Mouse (Mus musculus): ENCODE results near the gene Plxnb3. TPM values are rescaled to one million over a fixed set of nuclear protein-coding genes. Genes with fewer than 3 reads are reported as not detected.

The Plxnb3 gene
- polyA plus RNA-seq, 1 experiment from 2014 or later, result 0.16 TPM

Other genes with a start within 250 kb of the Plxnb3 start
- 36.2 and 36.4 TPM in 2 replicates for gene Dusp9, start 117.7 kb upstream of the Plxnb3 start, polyA plus RNA-seq (2015; fragmentation: Nextera tagmentation; extraction: Ambion mirVana)
- gene Pnck, start 97.0 kb upstream of the Plxnb3 start, polyA plus RNA-seq (2015; fragmentation: Nextera tagmentation; extraction: Ambion mirVana), result 1.1 and 1.2 TPM in 2 replicates
- 0.38 and 0.41 TPM in 2 replicates for gene Slc6a8, start 83.9 kb upstream of the Plxnb3 start, polyA plus RNA-seq (2015; fragmentation: Nextera tagmentation; extraction: Ambion mirVana)
- gene Bcap31, start 40.9 kb upstream of the Plxnb3 start, polyA plus RNA-seq (2015; fragmentation: Nextera tagmentation; extraction: Ambion mirVana), result 171 and 180 TPM in 2 replicates
- gene Abcd1, start 40.5 kb upstream of the Plxnb3 start, polyA plus RNA-seq (2015; fragmentation: Nextera tagmentation; extraction: Ambion mirVana), result 7.2 and 7.5 TPM in 2 replicates
- 0.71 and 0.83 TPM in 2 replicates for gene Srpk3, start 17.3 kb downstream of the Plxnb3 start, polyA plus RNA-seq (2015; fragmentation: Nextera tagmentation; extraction: Ambion mirVana)
- 130 and 131 TPM in 2 replicates for gene Idh3g, start 29.8 kb downstream of the Plxnb3 start, polyA plus RNA-seq (2015; fragmentation: Nextera tagmentation; extraction: Ambion mirVana)
- 144 and 157 TPM in 2 replicates for gene Ssr4, start 29.9 kb downstream of the Plxnb3 start, polyA plus RNA-seq (2015; fragmentation: Nextera tagmentation; extraction: Ambion mirVana)
- gene Pdzd4, start 67.9 kb downstream of the Plxnb3 start, polyA plus RNA-seq (2015; fragmentation: Nextera tagmentation; extraction: Ambion mirVana), result 0.06 and 0.07 TPM in 2 replicates
- 0.06 and 0.10 TPM in 2 replicates for gene Avpr2, start 135.0 kb downstream of the Plxnb3 start, polyA plus RNA-seq (2015; fragmentation: Nextera tagmentation; extraction: Ambion mirVana)
- gene L1cam, start 139.0 kb downstream of the Plxnb3 start, polyA plus RNA-seq (2015; fragmentation: Nextera tagmentation; extraction: Ambion mirVana), result 0.16 and 0.19 TPM in 2 replicates
- 4.7 and 4.8 TPM in 2 replicates for gene Arhgap4, start 164.8 kb downstream of the Plxnb3 start, polyA plus RNA-seq (2015; fragmentation: Nextera tagmentation; extraction: Ambion mirVana)
- gene Naa10, start 164.9 kb downstream of the Plxnb3 start, polyA plus RNA-seq (2015; fragmentation: Nextera tagmentation; extraction: Ambion mirVana), result 129 and 131 TPM in 2 replicates
- 17.5 TPM in 2 replicates for gene Renbp, start 173.8 kb downstream of the Plxnb3 start, polyA plus RNA-seq (2015; fragmentation: Nextera tagmentation; extraction: Ambion mirVana)
- gene Hcfc1, start 209.3 kb downstream of the Plxnb3 start, polyA plus RNA-seq (2015; fragmentation: Nextera tagmentation; extraction: Ambion mirVana), result 34.9 and 38.5 TPM in 2 replicates

All from liver, embryonic 13.5 days (tissue).